Comparison of ENCODE assay signal across 9 mouse cellular contexts in genomic region chr17:3369631-3370030, GRCm38 (mm10). TPM values are rescaled to one million over a fixed set of nuclear protein-coding genes. Genes with fewer than 3 reads are reported as not detected.
DNase-seq lines count a peak whose midpoint lies in the region; ATAC-seq lines count a peak whose summit lies in the region.
"Had no signal": no experiment of that assay in that cellular context is flagged by ENCODE, and none has a peak within 500 bp of the region (broad histone marks: within the 10 kb centered on the region; RNA-seq: fewer than 3 reads in every experiment).

No protein-coding gene starts in this region.

- H3K4me1 ChIP-seq in limb, embryonic 13.5 days: peaks cover 47% of the 10 kb centered on the region
- no peaks in the 10 kb centered on the region for H3K4me1 ChIP-seq in hindbrain, embryonic 11.5 days (replicated peaks; ENCODE audit: control insufficient read depth, insufficient read depth, low read length)

- H3K27me3 ChIP-seq in limb, embryonic 13.5 days: no peaks in the 10 kb centered on the region
- no peaks in the 10 kb centered on the region for H3K27me3 ChIP-seq in hindbrain, embryonic 11.5 days (ENCODE audit: control insufficient read depth, insufficient read depth, low read length)

- H3K4me2 ChIP-seq in limb, embryonic 13.5 days (replicated peaks): peak overlapping the region; percentile 35
- H3K4me2 ChIP-seq in hindbrain, embryonic 11.5 days (replicated peaks; ENCODE audit: low read depth, low read length): no peak overlapping the region

- H3K36me3 ChIP-seq in limb, embryonic 13.5 days: peaks cover 11% of the 10 kb centered on the region
- H3K36me3 ChIP-seq in hindbrain, embryonic 11.5 days (ENCODE audit: control insufficient read depth, insufficient read depth, low read length): no peaks in the 10 kb centered on the region
- H3K36me3 ChIP-seq: G1E had no signal

- peak; percentile 11 for DNase-seq in heart, adult 8-10 months (ENCODE audit: low spot score)
- no peak for DNase-seq in heart, postnatal 4 days
- DNase-seq in urinary bladder, postnatal 14 days (ENCODE audit: low spot score): peak; percentile 40
- no peak for DNase-seq in urinary bladder, postnatal 4 days (ENCODE audit: low spot score in 2 of 2)
- no peak for DNase-seq in retina, postnatal 1 day
- DNase-seq in hindbrain, embryonic 11.5 days (ENCODE audit: low spot score): no peak

- H3K9me3 ChIP-seq in limb, embryonic 13.5 days: no peaks in the 10 kb centered on the region
- no peaks in the 10 kb centered on the region for H3K9me3 ChIP-seq in hindbrain, embryonic 11.5 days (ENCODE audit: control insufficient read depth, low read length)
- H3K9me3 ChIP-seq: G1E had no signal

- WGBS in limb, embryonic 13.5 days: 52% methylated on average over 4 of the region's 4 CpGs
- 88% methylated on average over 4 of the region's 4 CpGs for WGBS in hindbrain, embryonic 11.5 days

- H3K27ac ChIP-seq in limb, embryonic 13.5 days: peak overlapping the region; percentile 84
- H3K27ac ChIP-seq in hindbrain, embryonic 11.5 days (ENCODE audit: low read depth, low read length): no peak overlapping the region

- peak; percentile 61; the same call in 1 of the 2 replicates for ATAC-seq in limb, embryonic 13.5 days (ENCODE audit: low FRiP score, low read depth)
- ATAC-seq in megakaryocyte, adult 5-6 weeks (ENCODE audit: poor library complexity, severe bottlenecking): no peak
- no peak for ATAC-seq in hindbrain, embryonic 11.5 days (ENCODE audit: low FRiP score)

- no peak overlapping the region for H3K4me3 ChIP-seq in limb, embryonic 13.5 days
- no peak overlapping the region for H3K4me3 ChIP-seq in hindbrain, embryonic 11.5 days (ENCODE audit: low read depth, low read length)

- no peak overlapping the region for H3K9ac ChIP-seq in limb, embryonic 13.5 days
- H3K9ac ChIP-seq in hindbrain, embryonic 11.5 days (ENCODE audit: low read depth, low read length): no peak overlapping the region

RNA-seq across cellular contexts. Expression of gene Tiam2, which starts 43.3 kb away (rescaled TPM):
- total RNA-seq in heart, adult 8-10 months (2022): 1 to 10 TPM; 2.0 to 4.9 (median 2.5) TPM
- total RNA-seq in heart, postnatal 4 days (2021): 1 to 10 TPM; 7.6 to 7.7 TPM
- 25.7 and 29.3 TPM in 2 replicates for polyA plus RNA-seq in limb, embryonic 13.5 days (2015; fragmentation: Nextera tagmentation; extraction: Ambion mirVana)
- 23.7 and 24.5 TPM in 2 replicates for total RNA-seq in megakaryocyte, adult 5-6 weeks (2015)
- 37.3 and 42.3 TPM in 2 replicates for total RNA-seq in megakaryocyte, adult 5-6 weeks (2017)
- polyA plus RNA-seq in hindbrain, embryonic 11.5 days (2014; fragmentation: Nextera tagmentation; extraction: Ambion mirVana): 5.3 and 5.5 TPM in 2 replicates
- polyA plus RNA-seq: G1E had no signal

Comparison
In these comparisons a context has a peak if more than half of its experiments do, and no peak if none do; other contexts are left out.
1. DNase-seq: peak in heart, adult 8-10 months (single experiment) and urinary bladder, postnatal 14 days (single experiment); none in heart, postnatal 4 days (single experiment), urinary bladder, postnatal 4 days (0 of 2), retina, postnatal 1 day (single experiment) and hindbrain, embryonic 11.5 days (single experiment).